Mouse (Mus musculus): ENCODE results near the gene Pdhx. TPM values are rescaled to one million over a fixed set of nuclear protein-coding genes. Genes with fewer than 3 reads are reported as not detected.
A peak's percentile ranks its signal among the peaks of the same experiment; 100 is the strongest.

The Pdhx gene
- polyA plus RNA-seq (2014; fragmentation: Nextera tagmentation; extraction: Ambion mirVana), result 72.1 and 76.7 TPM in 2 replicates

DNA sequence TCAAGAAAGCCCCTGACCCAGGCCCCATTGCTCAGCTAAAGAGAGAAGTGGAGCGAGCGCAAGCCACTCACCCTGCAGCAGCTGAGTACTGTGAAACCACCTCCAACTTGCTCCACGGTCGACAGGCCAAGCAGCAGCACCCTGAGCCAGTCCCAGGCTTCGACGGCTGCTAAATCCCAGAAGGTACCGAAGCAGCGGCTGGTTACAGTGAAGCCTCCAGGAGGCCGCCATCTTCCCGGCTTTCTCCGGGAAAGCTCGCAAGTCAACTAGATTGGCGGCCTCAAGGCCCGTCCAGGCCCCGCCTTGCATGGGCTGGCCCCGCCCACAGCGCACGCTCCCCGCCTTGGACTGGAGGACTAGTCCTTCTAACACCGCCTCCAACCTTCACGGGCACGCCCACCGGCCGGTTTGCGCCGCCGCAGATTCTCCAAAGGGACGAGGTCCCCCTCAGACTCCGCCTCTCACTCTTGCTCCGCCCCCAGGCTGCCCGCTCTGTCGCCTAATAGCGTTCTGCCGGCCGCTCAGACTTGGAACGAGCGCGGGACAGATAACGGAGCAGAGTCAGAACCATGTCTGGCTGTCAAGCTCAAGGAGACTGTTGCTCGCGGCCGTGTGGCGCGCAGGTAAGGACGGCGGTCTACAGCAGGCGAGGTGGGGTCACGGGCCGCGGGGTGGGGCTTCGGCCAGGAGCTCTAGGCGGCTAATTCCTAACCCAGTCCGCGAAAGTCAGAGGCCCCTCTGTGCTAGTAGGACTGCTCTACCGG lies at the start of gene Pdhx, which contains the start of gene Apip:
TSS of gene Pdhx (minus strand) at position 295 of the 764 bp plus-strand sequence.
TSS of gene Apip (plus strand) at position 457 of the 764 bp plus-strand sequence.
- Histone ChIP-seq H3K27me3 (ENCODE audit: control insufficient read depth, insufficient read depth, low read length) (no peaks in the 10 kb centered on the region), H3K4me2 (ENCODE audit: low read depth, low read length) (peak within 1 kb of the TSS; percentile 62), H3K9me3 (ENCODE audit: control insufficient read depth, low read length) (no peaks in the 10 kb centered on the region), H3K4me3 (ENCODE audit: low read depth, low read length) (peak within 1 kb of the TSS; percentile 76), H3K27ac (ENCODE audit: low read depth, low read length) (peak within 1 kb of the TSS; percentile 81), H3K36me3 (ENCODE audit: control insufficient read depth, insufficient read depth, low read length) (no peaks in the 10 kb centered on the region), H3K4me1 (ENCODE audit: control insufficient read depth, insufficient read depth, low read length) (peaks cover 11% of the 10 kb centered on the region), H3K9ac (replicated peaks; ENCODE audit: low read depth, low read length) (peak within 1 kb of the TSS; percentile 79)
- WGBS, result under 1% methylated on average over 55 of the region's 55 CpGs
- peak; percentile 100 for ATAC-seq (ENCODE audit: low read depth)

DNA sequence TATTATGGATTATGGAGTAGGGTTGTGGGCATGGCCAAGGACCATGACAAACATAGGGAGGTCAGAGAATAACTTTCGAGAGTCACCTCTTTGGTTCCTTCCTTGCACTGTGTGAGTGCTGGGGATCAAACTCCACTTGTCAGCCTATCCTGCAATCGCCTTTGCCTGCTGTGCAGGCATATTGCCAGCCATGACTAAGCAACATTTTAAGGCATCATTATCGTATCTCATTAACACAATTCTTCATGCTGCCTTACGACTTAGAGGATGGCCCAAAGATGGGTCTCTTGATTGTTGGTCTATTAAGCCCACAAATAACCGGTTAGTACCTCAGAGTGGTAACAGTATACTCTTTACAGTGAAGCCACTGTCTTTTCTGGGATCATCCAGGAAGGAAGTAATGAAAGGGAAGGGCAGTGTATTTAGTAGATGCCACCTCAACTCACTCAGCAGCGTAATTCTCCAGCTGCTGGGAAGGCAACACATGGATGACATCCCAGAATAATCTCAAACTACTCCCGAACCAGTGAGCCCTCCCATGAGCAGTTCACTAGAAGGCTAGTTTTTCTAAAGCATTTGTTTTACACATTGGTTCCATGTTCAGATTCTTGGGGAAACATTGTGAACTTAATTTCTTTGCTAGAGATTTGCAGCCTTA lies 46.0 kb upstream of the Pdhx start:
- Histone ChIP-seq H3K4me3 (ENCODE audit: low read depth, low read length) (no peak overlapping the region), H3K9ac (replicated peaks; ENCODE audit: low read depth, low read length) (no peak overlapping the region), H3K36me3 (ENCODE audit: control insufficient read depth, insufficient read depth, low read length) (no peaks in the 10 kb centered on the region), H3K4me2 (ENCODE audit: low read depth, low read length) (no peak overlapping the region), H3K9me3 (ENCODE audit: control insufficient read depth, low read length) (no peaks in the 10 kb centered on the region), H3K27ac (ENCODE audit: low read depth, low read length) (no peak overlapping the region), H3K4me1 (ENCODE audit: control insufficient read depth, insufficient read depth, low read length) (no peaks in the 10 kb centered on the region), H3K27me3 (ENCODE audit: control insufficient read depth, insufficient read depth, low read length) (no peaks in the 10 kb centered on the region)
- no peak for ATAC-seq (ENCODE audit: low read depth)
- WGBS, result 75% methylated on average over 7 of the region's 7 CpGs

DNA sequence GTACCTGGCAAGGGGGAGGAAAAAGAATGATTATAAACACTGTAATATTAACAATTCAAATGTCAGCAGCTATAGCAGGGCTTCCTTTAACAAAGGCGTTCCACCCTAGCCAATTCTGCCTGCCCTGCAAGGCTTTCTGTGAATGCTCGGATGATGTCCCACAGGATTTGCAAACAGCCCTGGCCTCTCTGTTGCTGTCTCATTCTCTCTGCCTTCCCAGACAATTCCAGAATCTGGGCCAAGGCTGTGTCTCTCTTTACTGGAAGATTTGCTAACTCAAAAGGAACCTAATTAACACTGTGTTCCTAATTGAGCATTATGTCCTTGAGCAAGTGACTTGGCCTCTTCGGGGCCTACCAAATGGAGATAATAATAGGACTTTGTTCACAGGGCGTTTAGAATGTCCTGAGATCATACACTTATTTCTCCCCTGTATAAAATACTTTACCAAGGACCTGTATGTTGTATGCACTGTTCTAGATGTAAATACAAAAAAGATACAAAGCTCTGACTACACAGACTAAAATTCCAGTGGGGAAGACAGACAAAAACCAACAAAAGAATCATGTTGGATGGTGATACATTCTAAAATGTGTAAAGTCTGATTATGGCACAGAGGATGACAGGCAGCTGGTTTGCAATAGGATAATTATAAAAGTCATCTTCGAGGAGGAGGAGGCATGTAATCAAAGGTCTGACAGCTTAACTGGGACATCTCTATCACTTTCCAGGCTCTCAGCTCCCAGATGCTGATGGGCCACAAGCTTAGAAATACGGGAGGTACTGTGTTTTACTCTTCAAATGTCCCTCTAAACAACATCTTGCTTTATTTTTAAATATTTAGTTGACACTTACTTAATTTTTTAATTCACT lies 45.2 kb upstream of the Pdhx start:
- no peak overlapping the region for H3K27ac ChIP-seq (ENCODE audit: low read depth, low read length)
- H3K4me1 ChIP-seq (ENCODE audit: control insufficient read depth, insufficient read depth, low read length), result no peaks in the 10 kb centered on the region
- no peaks in the 10 kb centered on the region for H3K27me3 ChIP-seq (ENCODE audit: control insufficient read depth, insufficient read depth, low read length)
- H3K36me3 ChIP-seq (ENCODE audit: control insufficient read depth, insufficient read depth, low read length), result no peaks in the 10 kb centered on the region
- no peak for ATAC-seq (ENCODE audit: low read depth)
- no peak overlapping the region for H3K9ac ChIP-seq (replicated peaks; ENCODE audit: low read depth, low read length)
- no peaks in the 10 kb centered on the region for H3K9me3 ChIP-seq (ENCODE audit: control insufficient read depth, low read length)
- no peak overlapping the region for H3K4me2 ChIP-seq (ENCODE audit: low read depth, low read length)
- whole genome bisulfite sequencing, result 68% methylated on average over 6 of the region's 6 CpGs
- H3K4me3 ChIP-seq (ENCODE audit: low read depth, low read length), result no peak overlapping the region

DNA sequence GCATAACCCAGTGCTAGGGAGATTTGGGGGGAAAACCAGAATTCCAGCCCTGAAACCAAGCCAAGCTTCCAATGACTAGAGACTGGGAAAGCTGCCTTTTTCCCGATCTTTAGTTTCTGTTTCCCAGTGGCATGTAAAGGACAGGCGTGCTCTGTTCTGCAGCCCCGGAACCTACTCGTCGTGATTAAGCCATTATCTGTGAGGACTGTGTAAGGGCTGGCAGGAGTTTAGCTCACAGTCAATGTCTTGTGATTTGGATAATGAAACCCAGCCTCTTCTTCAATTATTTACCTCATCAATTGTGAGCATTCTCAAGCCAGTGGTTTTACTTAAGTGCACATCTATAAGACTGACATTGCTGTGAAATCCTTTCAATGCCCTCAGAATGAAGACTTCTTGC lies 43.9 kb upstream of the Pdhx start:
- Histone ChIP-seq H3K9me3 (ENCODE audit: control insufficient read depth, low read length) (no peaks in the 10 kb centered on the region), H3K4me2 (ENCODE audit: low read depth, low read length) (no peak overlapping the region), H3K36me3 (ENCODE audit: control insufficient read depth, insufficient read depth, low read length) (no peaks in the 10 kb centered on the region), H3K27ac (ENCODE audit: low read depth, low read length) (no peak overlapping the region), H3K27me3 (ENCODE audit: control insufficient read depth, insufficient read depth, low read length) (no peaks in the 10 kb centered on the region), H3K4me3 (ENCODE audit: low read depth, low read length) (no peak overlapping the region), H3K9ac (replicated peaks; ENCODE audit: low read depth, low read length) (no peak overlapping the region), H3K4me1 (ENCODE audit: control insufficient read depth, insufficient read depth, low read length) (no peaks in the 10 kb centered on the region)
- no peak for ATAC-seq (ENCODE audit: low read depth)
- WGBS, result 77% methylated on average over 5 of the region's 5 CpGs

DNA sequence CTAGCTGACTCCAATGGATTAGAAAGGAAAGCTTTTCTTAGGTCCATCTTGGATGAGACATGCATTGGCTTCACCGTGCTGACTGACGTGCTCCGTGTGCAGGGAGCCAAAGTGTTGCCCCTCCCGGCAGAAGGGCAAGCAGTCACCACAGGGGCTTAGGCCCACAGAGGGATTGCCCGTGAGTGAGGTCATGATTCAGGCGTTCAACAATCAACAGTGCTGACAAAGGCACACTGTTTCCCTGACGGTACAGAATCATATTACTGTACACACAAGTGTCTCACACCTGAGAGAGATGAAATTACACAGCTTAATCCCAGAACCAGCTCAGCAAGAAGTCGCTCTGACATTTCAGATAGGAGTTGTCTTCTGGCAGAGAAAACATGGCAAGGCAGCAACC lies 38.4 kb upstream of the Pdhx start:
- Histone ChIP-seq H3K27ac (ENCODE audit: low read depth, low read length) (no peak overlapping the region), H3K9ac (replicated peaks; ENCODE audit: low read depth, low read length) (no peak overlapping the region), H3K4me2 (ENCODE audit: low read depth, low read length) (no peak overlapping the region), H3K9me3 (ENCODE audit: control insufficient read depth, low read length) (no peaks in the 10 kb centered on the region), H3K36me3 (ENCODE audit: control insufficient read depth, insufficient read depth, low read length) (no peaks in the 10 kb centered on the region), H3K4me1 (ENCODE audit: control insufficient read depth, insufficient read depth, low read length) (no peaks in the 10 kb centered on the region), H3K27me3 (ENCODE audit: control insufficient read depth, insufficient read depth, low read length) (no peaks in the 10 kb centered on the region), H3K4me3 (ENCODE audit: low read depth, low read length) (no peak overlapping the region)
- WGBS, result 74% methylated on average over 8 of the region's 8 CpGs
- no peak for ATAC-seq (ENCODE audit: low read depth)

DNA sequence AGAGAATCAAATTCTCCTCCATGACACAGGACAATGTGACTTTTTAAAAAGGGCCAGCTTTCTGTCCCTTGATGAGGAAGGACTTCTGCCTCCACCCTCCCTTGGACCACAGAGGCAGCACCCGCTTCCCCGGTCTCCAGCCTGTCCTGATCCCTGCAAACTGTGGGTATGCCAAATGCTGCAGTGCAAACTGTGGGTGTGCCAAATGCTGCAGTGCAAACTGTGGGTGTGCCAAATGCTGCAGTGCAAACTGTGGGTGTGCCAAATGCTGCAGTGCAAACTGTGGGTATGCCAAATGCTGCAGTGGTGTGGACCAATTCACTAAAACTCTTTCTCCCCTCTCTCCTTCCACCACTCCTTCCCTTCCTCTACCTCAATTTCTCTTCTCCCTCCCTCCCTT lies 32.9 kb upstream of the Pdhx start:
- WGBS, result 95% methylated on average over 2 of the region's 2 CpGs
- no peak overlapping the region for H3K4me3 ChIP-seq (ENCODE audit: low read depth, low read length)
- no peak overlapping the region for H3K4me2 ChIP-seq (ENCODE audit: low read depth, low read length)
- no peaks in the 10 kb centered on the region for H3K27me3 ChIP-seq (ENCODE audit: control insufficient read depth, insufficient read depth, low read length)
- H3K27ac ChIP-seq (ENCODE audit: low read depth, low read length), result no peak overlapping the region
- no peaks in the 10 kb centered on the region for H3K9me3 ChIP-seq (ENCODE audit: control insufficient read depth, low read length)
- H3K36me3 ChIP-seq (ENCODE audit: control insufficient read depth, insufficient read depth, low read length), result no peaks in the 10 kb centered on the region
- H3K4me1 ChIP-seq (ENCODE audit: control insufficient read depth, insufficient read depth, low read length), result no peaks in the 10 kb centered on the region
- ATAC-seq (ENCODE audit: low read depth), result no peak
- no peak overlapping the region for H3K9ac ChIP-seq (replicated peaks; ENCODE audit: low read depth, low read length)

DNA sequence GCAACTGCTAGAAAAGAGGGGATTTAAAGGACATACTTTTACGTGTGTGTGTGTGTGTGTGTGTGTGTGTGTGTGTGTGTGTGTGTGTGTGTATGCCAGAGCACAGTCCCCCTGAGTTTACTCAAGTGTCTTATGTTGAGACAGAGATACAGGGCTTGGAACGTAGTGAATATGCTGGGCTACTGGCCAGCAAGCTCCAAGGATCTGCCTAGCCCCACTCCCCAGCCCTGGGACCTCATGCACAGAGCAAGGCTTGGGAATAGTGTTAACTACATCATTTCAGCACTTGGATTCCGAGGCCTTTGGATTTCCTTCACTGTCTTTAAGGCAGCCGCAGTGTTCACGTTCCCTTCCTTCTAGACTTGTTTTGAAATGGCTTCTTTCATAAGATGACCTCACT lies 29.3 kb upstream of the Pdhx start:
- Histone ChIP-seq H3K27ac (ENCODE audit: low read depth, low read length) (no peak overlapping the region), H3K36me3 (ENCODE audit: control insufficient read depth, insufficient read depth, low read length) (no peaks in the 10 kb centered on the region)
- ATAC-seq (ENCODE audit: low read depth), result no peak

DNA sequence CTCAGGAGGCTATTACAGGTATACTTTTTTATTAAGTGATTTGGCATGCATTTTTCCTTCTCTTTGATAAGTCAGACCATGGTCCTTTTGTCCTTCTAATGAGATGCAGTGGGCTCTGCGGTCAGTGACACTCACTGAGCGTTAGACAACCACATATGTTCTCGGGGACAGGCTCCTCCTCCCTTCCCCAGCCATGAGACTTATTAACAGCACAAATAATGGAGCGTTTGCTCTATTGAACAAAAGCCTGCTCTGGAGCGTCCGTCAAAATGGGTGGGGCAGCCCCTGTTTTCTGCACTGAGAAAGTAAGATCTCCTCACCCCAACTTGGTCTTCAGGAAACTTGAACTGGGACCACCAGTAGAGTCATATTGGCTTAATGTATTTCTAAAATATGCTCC lies 16.2 kb upstream of the Pdhx start:
- WGBS, result 33% methylated on average over 6 of the region's 6 CpGs
- no peak overlapping the region for H3K4me3 ChIP-seq (ENCODE audit: low read depth, low read length)
- H3K27ac ChIP-seq (ENCODE audit: low read depth, low read length), result no peak overlapping the region
- H3K9ac ChIP-seq (replicated peaks; ENCODE audit: low read depth, low read length), result no peak overlapping the region
- H3K27me3 ChIP-seq (ENCODE audit: control insufficient read depth, insufficient read depth, low read length), result no peaks in the 10 kb centered on the region
- no peak for ATAC-seq (ENCODE audit: low read depth)
- H3K4me2 ChIP-seq (ENCODE audit: low read depth, low read length), result no peak overlapping the region
- no peaks in the 10 kb centered on the region for H3K4me1 ChIP-seq (ENCODE audit: control insufficient read depth, insufficient read depth, low read length)
- H3K9me3 ChIP-seq (ENCODE audit: control insufficient read depth, low read length), result no peaks in the 10 kb centered on the region
- peaks cover 10% of the 10 kb centered on the region; the same call in 1 of the 2 replicates for H3K36me3 ChIP-seq (ENCODE audit: control insufficient read depth, insufficient read depth, low read length)

More for the DNA sequence above, 29.3 kb upstream of the Pdhx start:
- H3K27me3 ChIP-seq (ENCODE audit: control insufficient read depth, insufficient read depth, low read length), result no peaks in the 10 kb centered on the region
- no peak overlapping the region for H3K9ac ChIP-seq (replicated peaks; ENCODE audit: low read depth, low read length)
- no peaks in the 10 kb centered on the region for H3K4me1 ChIP-seq (ENCODE audit: control insufficient read depth, insufficient read depth, low read length)
- no peaks in the 10 kb centered on the region for H3K9me3 ChIP-seq (ENCODE audit: control insufficient read depth, low read length)
- WGBS, result 80% methylated on average over 5 of the region's 5 CpGs
- no peak overlapping the region for H3K4me3 ChIP-seq (ENCODE audit: low read depth, low read length)
- no peak overlapping the region for H3K4me2 ChIP-seq (ENCODE audit: low read depth, low read length)

Measured in neural tube, embryonic 14.5 days (tissue).